Mouse (Mus musculus) spleen, adult 2 months (tissue): ENCODE results near the gene BC034090.

Experiments used
- CTCF ChIP-seq: fragments of 200-500 bp; IDR thresholded peaks from 2 replicates; pipeline ENCODE4 v1.5.1; 2011; ENCODE audit warnings: mild to moderate bottlenecking, inconsistent platforms; ENCODE audit not compliant: insufficient read depth, insufficient read length, insufficient replicate concordance; ENCODE audit errors: extremely low read depth
- POLR2A ChIP-seq: fragments of 200-500 bp; IDR thresholded peaks from 2 replicates; pipeline ENCODE4 v1.6.1; 2011; ENCODE audit warnings: low read depth, low read length, inconsistent platforms

DNA sequence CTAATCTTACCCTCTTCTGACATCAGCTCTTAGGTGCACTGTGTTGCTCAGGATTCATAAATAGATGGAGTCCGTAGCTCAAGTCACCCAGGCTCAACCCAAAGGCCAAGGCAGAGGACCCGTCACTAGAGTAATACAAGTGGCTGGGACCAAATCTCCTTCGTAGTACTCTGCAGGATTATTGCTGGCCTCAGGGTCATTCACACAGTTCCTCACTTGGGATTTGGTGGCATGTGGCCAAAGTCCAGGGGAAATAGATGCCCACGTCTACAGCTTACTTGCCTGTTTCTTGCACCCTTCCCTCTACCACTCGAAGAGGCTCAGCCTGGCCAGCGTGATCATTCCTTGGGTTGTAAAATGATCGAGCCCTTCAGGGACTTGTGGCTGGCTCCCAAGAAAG lies 30.3 kb downstream of the BC034090 start:
- TF ChIP-seq POLR2A: no peak
- no peak for TF ChIP-seq CTCF
